Mouse (Mus musculus) E14TG2a.4 (cell line): Measurements from ENCODE around the gene Rdh11.

ENCODE experiments used
- CTCF ChIP-seq: conservative IDR thresholded peaks from 2 replicates; pipeline ENCODE4 v1.5.1; 2014; ENCODE audit warnings: low read length
- NANOG ChIP-seq: IDR thresholded peaks from 2 replicates; pipeline ENCODE4 v1.6.1; 2014; ENCODE audit warnings: borderline replicate concordance, low read length, mixed read lengths
- POU5F1 ChIP-seq: IDR thresholded peaks from 2 replicates; pipeline ENCODE4 v1.6.1; 2014; ENCODE audit warnings: low read length, borderline replicate concordance

GRCm38 (mm10) chr12:79131706-79132460 is 60.2 kb downstream of the Rdh11 start:
- TF ChIP-seq CTCF = no peak
- no peak for TF ChIP-seq NANOG
- no peak for TF ChIP-seq POU5F1
